Mouse (Mus musculus) ES-Bruce4 (cell line): Measurements from ENCODE around the gene Slc6a9.

ENCODE experiments used
- CTCF ChIP-seq: IDR thresholded peaks from one replicate; pipeline ENCODE4 v1.8.1; 2011; ENCODE audit warnings: low read depth, low read length
- EP300 ChIP-seq: IDR thresholded peaks from 2 replicates; pipeline ENCODE4 v1.6.1; 2011; ENCODE audit warnings: low read depth, low read length; ENCODE audit not compliant: insufficient read depth
- POLR2A ChIP-seq: IDR thresholded peaks from one replicate; pipeline ENCODE4 v1.8.1; 2011; ENCODE audit warnings: low read length; ENCODE audit not compliant: insufficient read depth

- TF ChIP-seq EP300 (no peak), CTCF (no peak), POLR2A (no peak)
These were observed 55.7 kb downstream of the Slc6a9 start for GRCm38 (mm10) chr4:117890031-117890430.
